Mouse (Mus musculus) adrenal gland, postnatal 25 days (tissue): ENCODE measurements around the gene Jak2. TPM values are rescaled to one million over a fixed set of nuclear protein-coding genes. Genes with fewer than 3 reads are reported as not detected.
A peak's percentile ranks its signal among the peaks of the same experiment; 100 is the strongest.

ENCODE experiments used
- DNase-seq: peaks from one replicate; pipeline ENCODE4 v3.0.0; 2021; ENCODE audit warnings: mixed read lengths
- long read RNA-seq: library from polyadenylated mRNA; stranded (forward); transcript quantifications from one replicate; pipeline ENCODE4 v2.0.0, GENCODE M21; 2021
- total RNA-seq: library from RNA; stranded (reverse); gene quantifications from 2 replicates; pipeline ENCODE4 v1.2.3, GENCODE M21; 2021

Gene Jak2
- total RNA-seq, result 23.7 and 26.5 TPM in 2 replicates
- long read RNA-seq, full-length matches to known transcripts, result 5 of 9 reads
- long read RNA-seq, partial matches to known transcripts, result 1 of 9 reads
- long read RNA-seq, other reads (novel, unspliced or antisense), result 3 of 9 reads

- peak; percentile 96 for DNase-seq
Observed at GRCm38 (mm10) chr19:29251191-29251957, at the start of gene Jak2. Jak2 (plus strand) TSS chr19:29251828.

DNA sequence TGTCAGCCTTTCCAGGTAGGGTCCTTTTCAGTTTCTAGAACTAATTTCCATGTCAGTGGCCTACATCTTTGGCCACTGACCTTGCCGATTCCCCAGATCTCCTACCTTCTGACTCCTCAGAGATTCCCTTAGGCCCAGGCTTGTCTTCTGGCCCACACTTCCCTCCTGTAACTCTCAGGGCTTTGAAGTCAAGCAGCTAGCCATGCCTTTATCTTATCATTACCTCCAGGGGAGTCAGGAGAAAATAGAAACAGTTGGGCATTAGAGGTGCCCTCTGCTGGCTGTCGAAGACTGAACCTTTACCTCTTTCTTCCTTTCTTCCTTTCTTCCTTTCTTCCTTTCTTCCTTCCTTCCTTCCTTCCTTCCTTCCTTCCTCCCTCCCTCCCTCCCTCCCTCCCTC, 48.3 kb upstream of the Jak2 start:
- no peak for DNase-seq

DNA sequence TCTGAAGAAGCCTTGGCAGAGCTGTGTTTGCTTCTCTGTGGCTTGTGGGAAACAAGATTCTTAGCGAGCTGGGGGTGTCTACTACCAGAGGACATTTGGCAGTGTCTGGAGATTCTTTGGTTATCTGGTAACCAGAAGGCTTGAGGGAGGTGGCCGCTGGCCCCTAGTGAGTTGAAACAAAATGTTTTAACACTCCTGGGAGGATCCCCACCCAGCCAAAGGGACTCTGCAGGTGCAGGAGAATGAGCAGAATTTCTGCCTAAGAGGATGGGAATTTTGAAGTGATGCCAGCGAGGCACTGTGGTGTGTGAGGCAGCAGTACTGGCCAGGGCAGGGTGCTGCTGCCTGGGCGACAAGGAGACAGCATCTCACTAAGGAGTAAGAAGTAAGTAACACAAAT, 47.0 kb upstream of the Jak2 start:
- no peak for DNase-seq

DNA sequence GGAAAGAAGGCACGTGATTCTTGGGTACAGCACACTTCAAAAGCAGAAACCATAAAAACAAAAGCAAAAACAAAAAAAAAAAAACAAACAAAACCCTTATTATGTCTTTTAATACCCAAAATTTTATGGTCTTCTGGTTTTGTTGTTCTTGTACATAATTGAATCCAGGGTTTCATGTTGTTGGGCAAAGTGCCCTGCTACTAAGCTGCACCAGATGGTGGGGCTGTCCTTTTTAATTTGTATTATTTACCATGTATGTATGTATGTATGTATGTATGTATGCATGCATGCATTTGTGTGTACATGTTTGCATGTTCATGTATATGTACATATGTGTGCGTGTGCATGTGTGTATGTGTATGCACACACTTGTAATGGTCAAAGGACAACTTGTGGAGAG, 46.4 kb upstream of the Jak2 start:
- no peak for DNase-seq

GRCm38 (mm10) chr19:29209898-29210297, 41.7 kb upstream of the Jak2 start:
- DNase-seq, result no peak

- no peak for DNase-seq
Observed at GRCm38 (mm10) chr19:29210319-29210718, 41.3 kb upstream of the Jak2 start.

- DNase-seq, result no peak
Observed at GRCm38 (mm10) chr19:29215811-29216509, 35.7 kb upstream of the Jak2 start.

GRCm38 (mm10) chr19:29221867-29222266, 29.8 kb upstream of the Jak2 start:
- peak; percentile 20 for DNase-seq

DNA sequence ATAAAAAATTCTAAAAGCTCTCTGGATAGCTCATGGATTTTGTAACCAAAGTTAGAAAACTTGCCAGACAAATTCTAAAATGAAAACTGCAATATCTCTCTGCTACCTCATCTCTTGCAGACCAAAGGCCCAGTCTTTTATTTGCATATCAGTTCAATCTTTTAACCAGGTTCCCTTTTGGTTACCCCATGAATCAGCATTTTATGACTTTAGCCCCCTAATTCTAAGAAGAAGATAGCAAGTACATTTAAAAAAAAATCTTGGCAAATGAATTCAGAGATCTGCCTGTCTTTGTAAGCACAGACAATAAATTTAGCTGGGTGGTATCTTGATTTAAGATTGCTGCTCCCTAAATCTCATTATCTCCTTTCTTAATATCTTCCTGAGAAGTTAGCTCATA, 26.7 kb upstream of the Jak2 start:
- DNase-seq, result no peak

DNA sequence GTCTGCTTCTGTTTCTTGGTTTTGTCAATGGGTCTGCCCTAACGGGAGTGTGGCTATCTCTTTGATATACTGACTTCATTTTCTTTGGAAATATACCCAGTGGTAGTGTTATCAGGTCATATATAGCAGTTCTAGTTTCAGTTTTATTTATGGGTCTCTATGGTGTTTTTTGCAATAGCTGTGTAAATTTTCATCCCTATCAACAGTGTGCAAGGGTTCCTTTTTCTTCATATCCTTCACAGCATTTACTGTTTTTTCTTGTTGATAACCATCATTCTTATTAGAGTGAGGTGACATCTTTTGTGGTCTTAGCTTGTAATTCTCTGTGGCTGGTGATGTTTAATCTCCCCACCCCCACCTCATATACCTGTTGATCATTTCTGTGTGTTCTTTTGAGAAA, 24.6 kb upstream of the Jak2 start:
- DNase-seq, result no peak

DNA sequence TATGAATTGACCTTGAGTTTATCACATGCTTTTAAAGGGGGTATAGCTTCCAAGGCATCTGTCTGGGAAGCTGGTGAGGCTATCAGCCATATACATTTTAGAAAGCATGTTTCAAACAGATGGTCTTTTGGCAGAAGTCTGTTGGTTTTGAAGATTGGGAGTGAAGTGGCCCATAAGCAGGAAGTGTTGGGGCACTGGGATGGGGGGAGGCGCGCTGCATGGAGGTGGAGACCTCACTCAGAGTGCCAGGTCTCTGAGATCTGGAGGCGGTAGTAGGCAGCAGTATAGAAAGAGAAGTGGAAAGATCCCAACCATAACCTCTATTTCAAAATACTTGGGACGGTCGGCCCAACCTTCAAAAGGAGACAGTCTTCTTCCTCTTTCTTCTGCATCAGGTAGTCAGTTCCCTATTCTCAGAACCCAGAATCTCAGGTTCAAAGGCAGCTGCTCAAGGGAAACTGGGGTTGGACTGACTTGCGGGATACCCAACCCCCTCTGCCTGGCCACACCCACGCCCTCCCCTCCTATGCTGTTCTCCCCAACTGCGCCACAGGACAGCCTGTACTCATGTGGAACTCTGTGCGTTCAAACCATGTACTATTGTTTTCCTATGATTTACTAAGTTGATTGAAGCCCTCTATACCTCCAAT, 23.6 kb upstream of the Jak2 start:
- no peak for DNase-seq

DNA sequence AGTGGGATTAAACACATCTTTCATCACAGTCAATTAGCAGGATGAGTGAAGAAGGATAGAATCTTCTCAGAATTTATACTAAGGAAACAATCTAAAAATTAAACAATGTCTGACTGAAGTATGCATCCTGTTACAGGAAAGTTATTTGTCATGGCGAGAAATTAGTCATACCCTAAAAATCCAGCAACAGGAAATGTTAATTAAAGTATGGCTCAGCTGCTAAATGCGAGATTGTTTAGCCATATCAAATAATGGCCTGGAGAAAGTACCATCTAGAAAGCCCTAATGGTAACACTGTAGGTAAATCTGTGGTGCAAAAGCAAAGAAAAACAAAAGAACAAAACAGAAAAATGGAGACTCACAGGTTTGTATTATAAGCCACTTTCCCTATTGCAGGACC, 22.6 kb upstream of the Jak2 start:
- DNase-seq, result no peak

DNA sequence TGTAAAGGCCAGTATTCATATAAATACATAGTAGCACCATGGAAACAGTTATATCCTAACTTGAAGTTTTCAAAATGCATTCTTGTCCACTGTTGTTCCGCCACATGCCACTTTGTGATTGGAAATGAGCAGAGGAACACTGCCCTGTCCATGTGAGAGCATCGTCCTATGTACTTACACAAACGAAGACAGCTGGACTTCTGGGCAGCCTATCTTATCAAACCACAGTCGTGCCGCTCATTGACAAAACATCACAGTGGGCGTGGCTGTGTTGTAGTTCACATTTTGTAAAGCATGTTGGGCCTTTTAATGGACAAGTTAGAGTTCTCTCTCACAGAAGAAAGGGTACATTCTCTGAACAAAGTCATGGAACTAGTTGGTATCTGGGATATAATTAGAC, 18.9 kb upstream of the Jak2 start:
- no peak for DNase-seq

DNA sequence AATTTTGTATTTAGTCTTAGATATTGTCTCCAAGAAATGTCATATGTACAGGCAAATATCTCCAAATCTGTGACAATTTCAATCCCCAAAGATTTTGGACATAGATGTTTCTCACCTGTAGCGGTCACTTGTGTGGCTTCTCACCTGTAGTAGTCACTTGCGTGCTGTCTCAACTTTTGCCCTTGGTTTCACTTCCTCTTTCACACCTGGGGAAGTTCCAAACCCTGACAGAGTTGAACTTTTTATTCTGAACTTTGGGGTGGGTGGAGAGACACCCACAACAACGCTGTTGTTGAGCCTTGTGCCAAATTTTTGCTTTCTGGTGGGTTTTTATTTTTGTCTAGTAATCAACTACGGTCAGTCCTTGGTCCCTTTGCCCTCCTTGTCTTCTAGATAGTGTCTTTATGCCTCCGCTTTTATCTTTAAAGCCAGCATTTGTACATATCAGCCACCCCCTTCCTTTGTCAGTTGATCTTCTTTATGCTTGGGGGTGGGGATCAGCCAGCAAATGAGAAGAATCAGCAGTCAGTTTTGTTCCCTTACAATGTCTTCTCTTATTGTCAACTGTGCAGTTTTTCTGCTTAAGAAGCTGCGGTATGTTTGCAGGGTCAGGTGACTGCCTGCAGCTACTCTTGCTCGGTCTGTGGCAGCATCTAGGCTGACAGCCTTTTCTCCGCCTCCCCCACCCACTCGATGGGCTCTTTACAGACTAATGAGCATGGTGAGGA, 14.8 kb upstream of the Jak2 start:
- no peak for DNase-seq

- DNase-seq, result no peak
Observed at GRCm38 (mm10) chr19:29238171-29238570, 13.5 kb upstream of the Jak2 start.

DNA sequence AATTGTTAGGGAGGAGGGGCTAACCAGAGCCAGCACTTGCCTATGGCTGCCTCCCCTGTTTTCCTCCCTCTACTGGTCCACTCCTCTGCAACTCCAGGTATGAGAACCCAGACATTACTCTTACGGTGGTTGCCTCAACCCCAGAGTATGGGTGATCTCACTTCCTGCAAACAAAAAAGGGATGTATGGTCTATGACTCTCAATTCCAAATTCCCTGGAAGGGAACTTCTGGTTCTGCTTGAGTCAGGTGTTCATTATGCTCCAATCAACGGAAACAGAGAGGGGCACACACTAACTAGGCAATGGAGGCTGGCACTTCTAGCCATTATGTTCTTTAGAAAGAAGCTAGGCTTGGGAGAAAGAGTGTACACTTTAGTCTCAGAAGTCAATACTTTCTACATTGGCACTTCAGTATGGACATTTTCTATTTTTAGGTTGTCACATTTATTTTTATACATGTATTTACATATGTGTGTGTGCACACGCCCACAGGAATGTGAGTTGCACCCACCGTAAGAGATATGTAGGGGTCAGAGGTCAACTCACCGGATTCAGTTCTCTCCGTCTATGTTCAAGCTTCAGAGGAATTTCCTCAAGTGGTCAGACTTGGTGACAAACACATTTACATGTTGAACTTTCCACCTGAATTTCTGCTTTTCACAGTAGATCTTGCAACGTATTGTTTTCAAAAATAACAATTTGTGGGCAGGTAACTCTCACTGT, 12.0 kb upstream of the Jak2 start:
- no peak for DNase-seq

- no peak for DNase-seq
Observed at GRCm38 (mm10) chr19:29240676-29241075, 11.0 kb upstream of the Jak2 start.

DNA sequence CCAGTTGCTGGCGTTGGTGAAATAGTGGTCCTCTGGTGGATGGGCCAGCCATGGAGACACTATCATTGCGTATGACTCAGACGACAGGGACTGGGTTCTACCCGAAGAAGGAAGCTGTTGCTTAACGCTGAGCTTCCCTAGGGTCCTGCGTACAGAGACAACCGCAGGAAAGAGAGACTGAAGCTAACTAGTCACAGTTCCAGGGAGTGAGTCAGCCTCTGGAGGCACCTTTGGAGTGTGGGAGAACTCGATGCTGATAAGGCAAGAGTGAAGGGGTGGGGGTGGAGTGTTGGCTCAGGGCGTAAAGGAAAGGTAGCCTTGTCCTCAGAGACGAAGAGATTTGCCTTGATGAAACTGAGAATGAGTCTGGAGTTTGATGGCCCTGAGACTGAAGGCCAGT, 10.0 kb upstream of the Jak2 start:
- no peak for DNase-seq

- DNase-seq, result no peak
Observed at GRCm38 (mm10) chr19:29249933-29250332, 1.7 kb upstream of the Jak2 start.

DNA sequence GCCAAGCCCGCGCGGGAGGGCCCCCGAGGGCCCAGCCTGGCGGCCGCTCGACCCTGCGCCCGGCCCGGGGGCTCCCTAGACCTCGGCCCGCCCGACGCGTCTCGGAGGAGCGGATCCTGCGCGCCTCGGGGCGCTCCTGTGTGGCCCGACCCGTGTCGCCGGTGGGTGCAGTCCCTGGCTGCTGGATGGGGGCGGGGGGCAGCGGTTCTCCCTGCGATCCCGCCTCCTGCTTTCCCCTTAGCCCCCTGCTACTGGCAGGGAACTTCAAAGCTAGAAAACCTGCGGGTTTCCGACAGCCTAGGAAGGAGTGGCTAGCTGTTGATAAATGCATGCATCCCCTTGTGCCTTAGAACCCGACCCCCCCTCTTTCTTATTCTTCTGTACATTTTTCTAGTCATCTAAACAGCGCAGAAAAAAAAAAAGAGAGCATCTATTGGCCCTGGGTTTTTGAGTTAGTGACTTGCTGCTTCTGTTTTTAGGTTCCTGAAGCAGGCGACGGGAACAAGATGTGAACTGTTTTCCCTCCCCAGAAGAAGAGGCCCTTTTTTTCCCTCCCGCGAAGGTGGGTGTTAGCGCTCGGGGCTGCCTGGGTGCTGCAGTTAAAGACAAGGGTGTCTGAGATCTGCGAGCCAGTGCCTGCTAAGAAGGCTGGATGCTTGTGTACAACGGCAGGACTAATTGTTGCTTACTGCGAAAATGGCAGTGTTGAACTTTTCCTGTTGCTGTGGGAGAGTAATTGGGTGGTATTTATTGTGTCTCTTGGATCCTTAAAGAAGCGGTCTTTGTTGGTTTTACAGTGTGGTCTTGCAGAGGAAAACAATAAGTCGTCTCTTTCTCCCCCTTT, 552 bp downstream of the Jak2 start:
- peak; percentile 8 for DNase-seq
